10 mouse cellular contexts compared by ENCODE assay signal in the genomic region with DNA sequence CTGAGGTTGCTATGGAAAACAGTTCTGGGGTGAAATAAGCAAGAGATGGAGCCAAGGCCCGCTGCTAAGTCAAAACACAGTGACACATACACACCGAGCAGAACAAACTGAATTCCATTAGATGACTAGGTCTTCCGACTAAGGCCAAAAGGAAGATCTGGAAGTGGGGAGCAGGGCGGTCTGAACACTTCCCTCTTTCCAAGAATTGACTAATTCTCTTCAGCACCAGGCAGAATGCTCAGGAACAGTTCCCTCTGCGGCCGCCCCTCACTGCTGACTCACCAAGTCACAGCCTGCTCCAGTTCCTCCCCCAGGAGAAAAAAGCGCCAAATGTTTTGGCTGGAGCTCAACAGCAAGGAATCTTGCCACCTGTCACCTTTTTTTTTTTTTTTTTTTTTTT.
A peak's percentile ranks its signal among the peaks of the same experiment; 100 is the strongest.
DNase-seq lines count a peak whose midpoint lies in the region; ATAC-seq and TF ChIP-seq lines count a peak whose summit lies in the region.
"Had no signal": no experiment of that assay in that cellular context is flagged by ENCODE, and none has a peak within 500 bp of the region (broad histone marks: within the 10 kb centered on the region; RNA-seq: fewer than 3 reads in every experiment).

No protein-coding gene starts in this region.

- no peak overlapping the region for H3K27ac ChIP-seq in hindbrain, embryonic 13.5 days
- H3K27ac ChIP-seq: liver, embryonic 13.5 days had no signal

- H3K9me3 ChIP-seq in hindbrain, embryonic 13.5 days: no peaks in the 10 kb centered on the region
- H3K9me3 ChIP-seq: liver, embryonic 13.5 days had no signal

- no peak for ATAC-seq in hindbrain, embryonic 13.5 days (ENCODE audit: low FRiP score)
- ATAC-seq: forebrain, postnatal 0 days had no signal

- H3K4me2 ChIP-seq in hindbrain, embryonic 13.5 days: no peak overlapping the region
- H3K4me2 ChIP-seq: liver, embryonic 13.5 days had no signal

- H3K4me1 ChIP-seq in hindbrain, embryonic 13.5 days (replicated peaks): no peaks in the 10 kb centered on the region
- H3K4me1 ChIP-seq: liver, embryonic 13.5 days had no signal

- H3K79me2 ChIP-seq in C2C12 (ENCODE audit: control insufficient read depth, insufficient read depth): no peaks in the 10 kb centered on the region

- no peaks in the 10 kb centered on the region for H3K27me3 ChIP-seq in C2C12 (ENCODE audit: control insufficient read depth, insufficient read depth, insufficient read length)
- no peaks in the 10 kb centered on the region for H3K27me3 ChIP-seq in hindbrain, embryonic 13.5 days
- H3K27me3 ChIP-seq: liver, embryonic 13.5 days had no signal

- no peaks in the 10 kb centered on the region for H3K79me3 ChIP-seq in C2C12 (ENCODE audit: low read depth)

- no peak for TF ChIP-seq CTCF in C2C12 (IDR thresholded peaks at IDR 0.05; ENCODE audit: control insufficient read depth, insufficient read depth, insufficient read length)

- peak; percentile 23 to 24 for DNase-seq in cerebellum, postnatal 14 days
- DNase-seq in cerebellum, adult 11 months: no peak
- peak; percentile 55 for DNase-seq in gastrocnemius, postnatal 14 days
- peak; percentile 57 to 58 for DNase-seq in left cerebral cortex, postnatal 14 days (ENCODE audit: low spot score in 2 of 2)
- no peak for DNase-seq in kidney, adult 9 months
- DNase-seq in retina, postnatal 1 day: no peak
- DNase-seq: forebrain, postnatal 0 days; liver, embryonic 13.5 days had no signal

- no peak overlapping the region for H3K4me3 ChIP-seq in C2C12 (ENCODE audit: insufficient read depth, poor library complexity, severe bottlenecking)
- H3K4me3 ChIP-seq in hindbrain, embryonic 13.5 days: no peak overlapping the region
- H3K4me3 ChIP-seq: liver, embryonic 13.5 days had no signal

- 92% methylated on average over 7 of the region's 7 CpGs for WGBS in hindbrain, embryonic 13.5 days

- H3K9ac ChIP-seq in hindbrain, embryonic 13.5 days: no peak overlapping the region
- H3K9ac ChIP-seq: forebrain, postnatal 0 days; liver, embryonic 13.5 days had no signal

- H3K36me3 ChIP-seq in C2C12 (ENCODE audit: control insufficient read depth, insufficient read depth): no peaks in the 10 kb centered on the region
- no peaks in the 10 kb centered on the region for H3K36me3 ChIP-seq in hindbrain, embryonic 13.5 days
- H3K36me3 ChIP-seq: liver, embryonic 13.5 days had no signal

- no peak overlapping the region for H3ac ChIP-seq in C2C12 (ENCODE audit: control insufficient read depth, insufficient read length, low read depth)

- intact Hi-C loops in gastrocnemius, postnatal 14 days (cut with DNase I; ENCODE audit: low total_unique reads): no loop called here
- intact Hi-C loops in left cerebral cortex, postnatal 14 days (cut with DNase I): no loop called here

TF ChIP-seq in C2C12, 6 proteins besides CTCF, POLR2A, EP300 and RAD21:
- TF ChIP-seq MYOD1 (IDR thresholded peaks at IDR 0.05; ENCODE audit: control insufficient read depth, insufficient read length, low read depth): peak; percentile 19
- TF ChIP-seq USF1 (IDR thresholded peaks at IDR 0.05; ENCODE audit: low read depth): no peak
- peak; percentile 65 for TF ChIP-seq FOSL1 (IDR thresholded peaks at IDR 0.05; ENCODE audit: insufficient read depth, low read length, poor library complexity, severe bottlenecking)
- TF ChIP-seq CEBPB (IDR thresholded peaks at IDR 0.05; ENCODE audit: low read depth): no peak

Comparison
In these comparisons a context has a peak if more than half of its experiments do, and no peak if none do; other contexts are left out.
1. DNase-seq: peak in cerebellum, postnatal 14 days (2 of 2), gastrocnemius, postnatal 14 days (single experiment) and left cerebral cortex, postnatal 14 days (2 of 2); none in cerebellum, adult 11 months (single experiment), kidney, adult 9 months (single experiment) and retina, postnatal 1 day (single experiment).